Mouse (Mus musculus) midbrain, embryonic 12.5 days (tissue): ENCODE measurements at regions not wholly inside any gene's neighbourhood (a gene's known extent, or its start where the extent isn't known, plus 50 kb on each side); places are given as distances from the start of the nearest gene placed in this dataset.
A peak's percentile ranks its signal among the peaks of the same experiment; 100 is the strongest.

ENCODE experiments used
- ATAC-seq: fragments of 200-750 bp; cut with Nextera tagmentation; 2 replicates; pipeline ENCODE4 v1.8.0; 2017; ENCODE audit warnings: low read depth, moderate TSS enrichment, moderate library complexity; ENCODE audit not compliant: low FRiP score
- H3K27ac ChIP-seq: fragments of 300-500 bp; sonication (generic); replicated peaks from 2 replicates; pipeline ENCODE4 v1.5.1; 2016; ENCODE audit warnings: mild to moderate bottlenecking
- H3K27me3 ChIP-seq: fragments of 300-500 bp; sonication (generic); 2 replicates; pipeline ENCODE4 v1.6.1; 2016; ENCODE audit warnings: mild to moderate bottlenecking
- H3K36me3 ChIP-seq: fragments of 300-500 bp; sonication (generic); 2 replicates; pipeline ENCODE4 v1.6.1; 2016
- H3K4me1 ChIP-seq: fragments of 300-500 bp; sonication (generic); 2 replicates; pipeline ENCODE4 v1.6.1; 2016
- H3K4me2 ChIP-seq: fragments of 300-500 bp; sonication (generic); replicated peaks from 2 replicates; pipeline ENCODE4 v1.6.1; 2016; ENCODE audit warnings: mild to moderate bottlenecking, moderate library complexity
- H3K4me3 ChIP-seq: fragments of 300-500 bp; sonication (generic); 2 replicates; pipeline ENCODE4 v1.5.1; 2016; ENCODE audit warnings: mild to moderate bottlenecking
- H3K9ac ChIP-seq: fragments of 300-500 bp; sonication (generic); replicated peaks from 2 replicates; pipeline ENCODE4 v1.6.1; 2016; ENCODE audit warnings: mild to moderate bottlenecking, moderate library complexity
- H3K9me3 ChIP-seq: fragments of 300-500 bp; sonication (generic); 2 replicates; pipeline ENCODE4 v1.6.1; 2016; ENCODE audit warnings: mild to moderate bottlenecking
- WGBS: fragments of 180-500 bp; shearing (Covaris S2); methylation state at CpG from one replicate; pipeline ENCODE4 v1.1.7; 2016; 5-methylcytosine and 5-hydroxymethylcytosine counted together

GRCm38 (mm10) chr17:79199814-79200491 is 148.2 kb downstream of the Qpct start:
- Histone ChIP-seq H3K9ac (no peak overlapping the region), H3K36me3 (no peaks in the 10 kb centered on the region), H3K4me2 (no peak overlapping the region), H3K27me3 (no peaks in the 10 kb centered on the region), H3K4me1 (no peaks in the 10 kb centered on the region), H3K4me3 (no peak overlapping the region), H3K27ac (no peak overlapping the region), H3K9me3 (no peaks in the 10 kb centered on the region)
- ATAC-seq: peak; percentile 38; the same call in 1 of the 2 replicates
- 59% methylated on average over 9 of the region's 9 CpGs for WGBS

GRCm38 (mm10) chr17:79191871-79192373 is 140.2 kb downstream of the Qpct start:
- H3K4me1 ChIP-seq: no peaks in the 10 kb centered on the region
- no peak for ATAC-seq
- H3K9me3 ChIP-seq: no peaks in the 10 kb centered on the region
- no peak overlapping the region for H3K9ac ChIP-seq
- no peak overlapping the region for H3K4me2 ChIP-seq
- H3K36me3 ChIP-seq: no peaks in the 10 kb centered on the region
- H3K4me3 ChIP-seq: no peak overlapping the region
- no peaks in the 10 kb centered on the region for H3K27me3 ChIP-seq
- 80% methylated on average over 5 of the region's 5 CpGs for WGBS
- no peak overlapping the region for H3K27ac ChIP-seq

- no peaks in the 10 kb centered on the region for H3K36me3 ChIP-seq
- H3K9me3 ChIP-seq: no peaks in the 10 kb centered on the region
- 78% methylated on average over 7 of the region's 7 CpGs for WGBS
These were observed 136.6 kb downstream of the Qpct start for GRCm38 (mm10) chr17:79188282-79188681.

GRCm38 (mm10) chr17:79180277-79181130 is 128.8 kb downstream of the Qpct start:
- ATAC-seq: no peak
- no peak overlapping the region for H3K27ac ChIP-seq
- no peaks in the 10 kb centered on the region for H3K27me3 ChIP-seq
- H3K9me3 ChIP-seq: no peaks in the 10 kb centered on the region
- H3K4me2 ChIP-seq: no peak overlapping the region
- 70% methylated on average over 3 of the region's 3 CpGs for WGBS
- H3K4me3 ChIP-seq: no peak overlapping the region
- no peaks in the 10 kb centered on the region for H3K4me1 ChIP-seq
- no peaks in the 10 kb centered on the region for H3K36me3 ChIP-seq
- no peak overlapping the region for H3K9ac ChIP-seq

More at GRCm38 (mm10) chr17:79188282-79188681, 136.6 kb downstream of the Qpct start:
- ATAC-seq: no peak
- Histone ChIP-seq H3K4me1 (no peaks in the 10 kb centered on the region), H3K4me2 (no peak overlapping the region), H3K27ac (no peak overlapping the region), H3K4me3 (no peak overlapping the region), H3K27me3 (no peaks in the 10 kb centered on the region), H3K9ac (no peak overlapping the region)

- no peak overlapping the region for H3K4me3 ChIP-seq
- H3K9me3 ChIP-seq: no peaks in the 10 kb centered on the region
- H3K36me3 ChIP-seq: no peaks in the 10 kb centered on the region
- H3K9ac ChIP-seq: no peak overlapping the region
- H3K27me3 ChIP-seq: no peaks in the 10 kb centered on the region
- no peak overlapping the region for H3K27ac ChIP-seq
- no peak; the same call in 1 of the 2 replicates for ATAC-seq
- no peaks in the 10 kb centered on the region for H3K4me1 ChIP-seq
- 79% methylated on average over 3 of the region's 3 CpGs for WGBS
- no peak overlapping the region for H3K4me2 ChIP-seq
These were observed 125.6 kb downstream of the Qpct start for GRCm38 (mm10) chr17:79177259-79177658.

- no peaks in the 10 kb centered on the region for H3K9me3 ChIP-seq
- no peak overlapping the region for H3K27ac ChIP-seq
- no peaks in the 10 kb centered on the region for H3K4me1 ChIP-seq
- no peaks in the 10 kb centered on the region for H3K36me3 ChIP-seq
- WGBS: 88% methylated on average over 7 of the region's 7 CpGs
- no peak for ATAC-seq
- H3K27me3 ChIP-seq: no peaks in the 10 kb centered on the region
- H3K4me2 ChIP-seq: no peak overlapping the region
- H3K4me3 ChIP-seq: no peak overlapping the region
- H3K9ac ChIP-seq: no peak overlapping the region
These were observed 124.7 kb downstream of the Qpct start for GRCm38 (mm10) chr17:79176356-79176755.

- H3K27me3 ChIP-seq: no peaks in the 10 kb centered on the region
- no peaks in the 10 kb centered on the region for H3K4me1 ChIP-seq
- WGBS: 87% methylated on average over 2 of the region's 2 CpGs
- H3K4me3 ChIP-seq: no peak overlapping the region
- no peaks in the 10 kb centered on the region for H3K36me3 ChIP-seq
- ATAC-seq: no peak
- no peak overlapping the region for H3K27ac ChIP-seq
- H3K4me2 ChIP-seq: no peak overlapping the region
- H3K9me3 ChIP-seq: no peaks in the 10 kb centered on the region
- no peak overlapping the region for H3K9ac ChIP-seq
These were observed 123.7 kb downstream of the Qpct start for GRCm38 (mm10) chr17:79175381-79175780.

GRCm38 (mm10) chr17:79172328-79172727 is 120.6 kb downstream of the Qpct start:
- Histone ChIP-seq H3K36me3 (no peaks in the 10 kb centered on the region), H3K4me3 (no peak overlapping the region), H3K9ac (no peak overlapping the region), H3K27ac (no peak overlapping the region), H3K9me3 (no peaks in the 10 kb centered on the region), H3K4me2 (no peak overlapping the region), H3K4me1 (no peaks in the 10 kb centered on the region), H3K27me3 (no peaks in the 10 kb centered on the region)
- no peak for ATAC-seq
- 84% methylated on average over 2 of the region's 2 CpGs for whole genome bisulfite sequencing

- H3K27ac ChIP-seq: no peak overlapping the region
- no peak overlapping the region for H3K9ac ChIP-seq
- no peaks in the 10 kb centered on the region for H3K9me3 ChIP-seq
- H3K27me3 ChIP-seq: no peaks in the 10 kb centered on the region
- WGBS: 85% methylated on average over 4 of the region's 4 CpGs
- no peaks in the 10 kb centered on the region for H3K36me3 ChIP-seq
- no peaks in the 10 kb centered on the region for H3K4me1 ChIP-seq
- H3K4me3 ChIP-seq: no peak overlapping the region
- ATAC-seq: no peak
- no peak overlapping the region for H3K4me2 ChIP-seq
These were observed 119.0 kb downstream of the Qpct start for GRCm38 (mm10) chr17:79170690-79171089.

- H3K36me3 ChIP-seq: no peaks in the 10 kb centered on the region
- no peak overlapping the region for H3K27ac ChIP-seq
- ATAC-seq: no peak
- H3K9ac ChIP-seq: no peak overlapping the region
- H3K9me3 ChIP-seq: no peaks in the 10 kb centered on the region
- no peaks in the 10 kb centered on the region for H3K27me3 ChIP-seq
- H3K4me1 ChIP-seq: no peaks in the 10 kb centered on the region
- no peak overlapping the region for H3K4me2 ChIP-seq
- no peak overlapping the region for H3K4me3 ChIP-seq
- 75% methylated on average over 6 of the region's 6 CpGs for WGBS
These were observed 115.5 kb downstream of the Qpct start for GRCm38 (mm10) chr17:79167198-79167597.

GRCm38 (mm10) chr17:79164874-79165553 is 113.3 kb downstream of the Qpct start:
- Histone ChIP-seq H3K36me3 (no peaks in the 10 kb centered on the region), H3K27ac (no peak overlapping the region), H3K9me3 (no peaks in the 10 kb centered on the region), H3K4me1 (no peaks in the 10 kb centered on the region), H3K9ac (no peak overlapping the region), H3K27me3 (no peaks in the 10 kb centered on the region), H3K4me3 (no peak overlapping the region), H3K4me2 (no peak overlapping the region)
- WGBS: 83% methylated on average over 5 of the region's 5 CpGs
- ATAC-seq: no peak

- no peak overlapping the region for H3K4me3 ChIP-seq
- no peak overlapping the region for H3K4me2 ChIP-seq
- H3K4me1 ChIP-seq: no peaks in the 10 kb centered on the region
- H3K36me3 ChIP-seq: no peaks in the 10 kb centered on the region
- H3K27me3 ChIP-seq: no peaks in the 10 kb centered on the region
- 79% methylated on average over 6 of the region's 6 CpGs for WGBS
- H3K9me3 ChIP-seq: no peaks in the 10 kb centered on the region
- H3K9ac ChIP-seq: no peak overlapping the region
- no peak for ATAC-seq
- H3K27ac ChIP-seq: no peak overlapping the region
These were observed 112.3 kb downstream of the Qpct start for GRCm38 (mm10) chr17:79163983-79164382.
